Mouse (Mus musculus) kidney, postnatal 10 days (tissue): ENCODE results near the gene Wdr37.

Experiments
- DNase-seq: peaks from one replicate; pipeline ENCODE4 v3.0.0; 2021; ENCODE audit warnings: mixed read lengths

Wdr37 gene

DNA sequence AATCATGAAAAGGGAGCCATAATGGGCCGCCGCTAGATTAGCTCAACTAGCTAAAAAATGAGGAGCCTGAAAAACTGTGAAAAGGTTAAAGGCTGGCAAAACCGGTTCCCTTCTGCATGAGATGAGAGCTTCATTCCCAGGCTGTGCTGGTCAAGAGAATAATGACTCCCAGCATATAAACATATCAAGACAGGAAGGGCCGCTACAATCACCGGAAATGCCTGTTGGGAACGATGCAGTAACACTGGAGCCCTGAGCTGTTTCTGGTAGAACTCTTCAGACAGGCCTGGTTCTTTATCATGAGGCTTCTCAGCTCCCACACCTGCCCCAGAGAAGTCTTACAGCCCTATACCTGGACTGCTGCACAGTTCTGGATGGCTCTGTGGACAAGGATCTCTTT is 31.8 kb downstream of the Wdr37 start:
- DNase-seq = peak; percentile 52

DNA sequence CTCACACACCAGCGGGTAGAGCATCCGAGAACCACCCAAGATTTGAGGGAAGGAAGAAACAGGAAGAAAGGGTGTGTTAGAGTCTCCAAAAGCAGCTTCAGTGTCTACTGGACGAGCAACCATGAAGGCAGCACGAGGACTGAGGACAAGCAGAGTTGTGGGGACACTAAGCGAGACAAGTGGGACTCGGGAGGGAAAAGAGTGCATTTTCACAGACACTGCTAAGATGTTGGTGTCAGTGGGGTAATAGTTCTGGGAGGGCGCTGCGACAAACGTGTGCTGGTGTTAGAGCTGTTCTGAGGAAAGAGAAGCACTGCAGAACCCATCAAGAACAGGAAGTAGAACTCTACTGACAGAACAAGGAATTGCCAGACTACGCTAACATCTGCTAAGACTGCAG is 32.6 kb downstream of the Wdr37 start:
- DNase-seq = no peak

DNA sequence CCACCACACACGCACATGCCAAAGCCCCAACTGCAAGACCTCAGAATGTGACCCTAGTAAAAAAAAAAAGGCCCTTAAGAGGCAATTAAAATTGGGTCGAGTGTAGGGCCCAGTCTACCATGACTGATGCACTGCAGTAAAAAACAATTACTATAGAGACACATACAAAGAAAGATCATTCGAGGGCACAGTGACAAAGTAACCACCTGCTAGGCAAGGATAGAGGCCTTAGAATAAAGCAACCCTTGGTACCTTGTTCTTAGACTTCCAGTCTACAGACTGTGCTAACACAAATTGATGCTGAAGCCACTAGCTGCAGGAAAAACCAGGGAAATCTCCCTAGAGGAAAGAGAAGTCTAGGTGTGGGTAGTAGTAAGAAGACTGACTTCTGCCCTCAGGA is 33.3 kb downstream of the Wdr37 start:
- DNase-seq = no peak

DNA sequence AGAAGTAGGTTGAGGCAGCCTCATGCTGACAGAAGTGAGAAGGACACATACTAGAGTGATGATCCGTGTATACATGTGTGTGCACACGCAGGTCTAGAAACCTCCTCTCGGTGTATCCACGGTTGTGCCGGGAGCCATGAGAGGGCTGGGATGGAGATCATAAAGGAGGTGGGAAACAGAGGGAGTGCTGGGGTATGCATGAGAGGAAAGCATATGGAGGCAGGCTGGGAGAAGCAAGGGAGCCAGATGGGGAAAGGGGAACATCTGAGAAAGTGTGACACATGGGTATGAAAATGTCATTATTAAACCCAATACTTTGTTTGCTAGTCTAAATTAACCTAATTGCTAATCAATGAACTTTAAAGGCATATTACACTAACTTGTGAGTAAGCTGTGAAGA is 37.1 kb downstream of the Wdr37 start:
- no peak for DNase-seq

DNA sequence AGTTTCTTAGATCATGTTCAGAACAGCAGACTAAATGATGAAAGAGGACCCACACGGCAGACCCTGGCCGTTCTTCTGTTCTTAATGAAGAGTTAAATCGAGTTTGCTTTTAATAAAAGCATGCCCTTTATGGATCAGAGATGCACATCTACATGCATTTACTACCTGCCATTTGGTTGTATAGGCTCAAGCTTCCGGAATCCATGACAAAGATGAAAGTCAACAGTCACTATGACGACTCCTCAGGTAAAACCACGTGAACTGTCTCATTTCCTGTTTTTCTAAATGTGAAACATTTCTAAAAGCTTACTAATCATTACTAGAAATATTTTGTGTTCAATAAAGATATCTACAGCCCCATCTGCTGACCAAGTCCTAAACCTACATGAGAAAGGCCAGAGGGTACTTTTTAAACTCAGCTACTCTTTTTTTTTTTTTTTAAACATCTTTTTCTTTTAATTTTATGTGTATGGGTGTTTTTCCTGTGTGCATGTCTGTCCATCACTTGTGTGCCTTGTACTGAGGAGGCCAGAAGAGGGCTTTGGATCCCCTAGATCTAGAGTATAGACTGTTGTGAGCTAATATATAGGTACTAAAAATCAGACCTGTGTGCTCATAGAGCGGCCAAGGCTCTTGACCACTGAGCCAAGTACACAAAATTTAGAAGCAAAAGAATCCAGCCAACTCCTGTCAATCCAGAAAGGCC is 40.0 kb downstream of the Wdr37 start:
- no peak for DNase-seq

DNA sequence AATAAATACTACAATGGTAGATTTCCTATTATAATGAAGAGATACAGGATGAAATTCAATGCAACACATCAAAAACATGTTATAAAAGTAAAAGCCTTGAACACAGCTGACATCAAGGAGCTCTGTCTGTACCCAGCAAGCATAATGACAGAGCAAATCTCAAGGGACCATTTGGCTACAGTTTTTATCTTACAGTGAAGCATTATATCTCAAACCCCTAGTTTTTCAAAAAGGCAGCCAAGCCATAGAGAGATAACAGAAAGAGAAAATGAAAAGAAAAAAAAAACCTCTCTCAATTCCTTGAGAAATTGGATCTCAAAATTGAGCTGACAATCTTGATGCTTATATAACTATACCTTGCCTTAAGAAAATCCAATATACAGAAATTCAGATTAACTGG is 41.0 kb downstream of the Wdr37 start:
- no peak for DNase-seq

DNA sequence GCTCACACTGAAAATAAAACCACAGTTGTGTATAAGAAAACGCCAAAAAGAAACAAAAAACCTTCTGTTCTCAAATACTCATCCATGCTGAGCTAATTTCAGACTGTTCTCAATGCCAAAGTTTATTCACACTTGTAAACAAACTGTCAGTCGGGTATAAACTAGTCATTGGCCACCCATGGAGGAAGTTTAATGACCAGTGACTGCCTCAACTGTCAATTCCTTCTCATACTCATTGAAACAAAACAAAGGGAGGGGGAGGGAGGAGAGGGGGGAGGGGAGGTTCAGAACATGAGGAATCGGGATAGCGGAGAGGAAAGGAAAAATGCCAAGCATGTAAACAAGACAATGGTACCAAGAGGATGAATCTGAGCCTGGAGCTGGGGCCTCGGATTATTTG is 41.9 kb downstream of the Wdr37 start:
- no peak for DNase-seq

DNA sequence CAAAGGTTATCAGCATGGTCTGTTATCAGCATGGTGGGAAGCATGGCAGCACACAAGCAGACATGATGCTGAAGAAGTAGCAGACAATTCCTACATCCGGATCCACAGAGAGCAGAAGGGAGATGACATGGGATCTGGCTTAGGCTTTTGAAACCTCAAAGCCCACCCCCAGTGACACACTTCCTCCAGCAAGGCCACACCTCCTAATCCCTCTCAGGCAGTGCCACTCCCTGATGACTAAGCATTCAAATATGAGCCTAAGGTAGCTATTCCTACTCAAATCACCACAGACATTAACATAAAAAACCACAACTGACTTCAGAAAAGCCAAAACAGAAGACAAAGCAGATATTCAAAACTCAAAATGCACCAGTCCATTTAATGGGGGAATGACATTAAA is 42.8 kb downstream of the Wdr37 start:
- no peak for DNase-seq

DNA sequence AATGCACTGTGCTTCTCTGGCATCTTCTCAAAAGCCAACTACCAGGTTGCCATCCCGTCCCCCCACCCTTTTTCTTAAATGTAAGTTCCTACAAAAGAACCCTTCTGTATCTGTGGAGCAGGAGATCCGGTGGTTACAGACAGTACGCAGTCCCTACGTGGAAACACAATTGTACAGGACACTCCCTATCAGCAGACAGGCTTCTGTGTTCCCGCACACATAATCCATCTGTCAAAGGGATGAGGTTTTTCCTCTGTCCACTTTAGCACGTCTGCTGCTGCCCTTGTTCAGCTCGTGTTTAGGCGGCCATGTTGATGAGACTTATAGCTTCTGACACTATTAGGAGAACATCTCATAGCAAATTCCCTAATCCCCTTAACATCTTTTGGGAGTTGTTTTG is 48.2 kb downstream of the Wdr37 start:
- DNase-seq = no peak

DNA sequence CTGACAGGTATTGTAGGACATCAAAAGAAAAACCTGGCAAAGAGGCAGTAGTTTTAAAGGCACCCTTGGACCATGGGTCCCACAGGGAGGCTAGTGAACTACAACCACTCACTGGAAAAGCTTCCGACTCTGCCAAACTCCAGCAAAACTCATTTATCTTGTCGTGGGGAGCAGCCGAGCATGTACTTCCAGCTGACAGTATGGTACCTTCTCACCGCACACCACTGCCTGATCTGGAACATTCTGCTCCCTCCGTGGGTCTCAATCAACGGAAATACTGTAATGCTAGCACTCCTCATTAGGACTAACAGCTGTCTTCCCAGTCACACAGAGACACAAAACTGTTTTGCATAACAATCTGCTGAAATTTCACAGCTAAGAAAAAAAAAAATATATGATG is 48.6 kb downstream of the Wdr37 start:
- DNase-seq = no peak

DNA sequence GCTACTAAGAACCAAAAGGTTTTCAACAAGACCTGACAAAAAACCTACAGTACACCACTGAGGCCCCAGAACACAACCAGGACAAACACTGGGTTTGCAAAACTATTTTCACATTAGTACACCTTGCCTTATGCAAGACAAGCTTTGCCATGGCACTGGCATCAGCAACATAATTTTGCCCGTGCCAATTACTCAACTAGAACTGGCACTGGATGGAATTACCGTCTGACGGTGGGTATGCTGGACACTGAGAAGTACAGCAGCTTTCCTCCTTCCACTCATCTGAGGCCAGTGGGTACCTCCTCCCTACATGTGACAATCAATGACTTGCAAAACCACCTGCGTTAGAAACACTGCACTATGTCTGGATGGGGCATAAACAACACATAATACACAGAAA is 49.5 kb downstream of the Wdr37 start:
- DNase-seq = no peak

DNA sequence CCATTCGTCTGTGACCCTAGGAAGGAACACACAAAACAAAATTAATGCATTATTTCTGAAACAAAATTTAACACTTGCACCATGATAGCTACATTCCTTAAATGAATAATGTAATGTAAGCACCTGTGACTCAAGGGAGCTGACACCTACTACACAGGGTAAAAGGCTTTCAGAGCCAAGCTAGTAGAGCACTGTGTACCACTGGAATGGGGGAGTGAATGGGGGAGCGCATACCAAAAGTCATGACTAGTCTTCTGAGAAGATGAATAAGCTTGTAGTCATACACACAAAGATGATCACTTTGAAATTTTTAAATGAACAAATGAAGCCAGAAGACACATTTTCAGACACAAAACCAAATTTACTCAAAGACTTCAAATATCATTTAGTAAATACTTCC is 65.8 kb downstream of the Wdr37 start:
- DNase-seq = no peak

DNA sequence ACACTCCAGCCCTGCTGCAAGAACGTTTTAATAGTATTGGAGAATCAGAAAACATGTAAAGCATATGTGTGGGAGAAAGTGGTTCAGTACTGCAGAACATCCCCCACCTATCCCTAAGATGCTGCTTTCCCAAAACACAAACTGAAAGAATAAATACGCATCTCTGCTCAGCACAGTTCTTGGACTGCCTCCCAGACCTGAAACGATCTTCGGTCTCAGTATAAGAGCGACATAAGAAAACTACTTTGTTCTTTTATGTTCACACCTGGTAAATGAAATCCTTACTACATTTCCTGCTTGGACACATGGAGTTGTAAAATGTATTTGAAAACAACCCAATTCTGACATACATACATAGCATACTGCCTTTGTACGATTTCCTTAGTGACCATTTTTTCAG is 71.1 kb downstream of the Wdr37 start:
- no peak for DNase-seq

DNA sequence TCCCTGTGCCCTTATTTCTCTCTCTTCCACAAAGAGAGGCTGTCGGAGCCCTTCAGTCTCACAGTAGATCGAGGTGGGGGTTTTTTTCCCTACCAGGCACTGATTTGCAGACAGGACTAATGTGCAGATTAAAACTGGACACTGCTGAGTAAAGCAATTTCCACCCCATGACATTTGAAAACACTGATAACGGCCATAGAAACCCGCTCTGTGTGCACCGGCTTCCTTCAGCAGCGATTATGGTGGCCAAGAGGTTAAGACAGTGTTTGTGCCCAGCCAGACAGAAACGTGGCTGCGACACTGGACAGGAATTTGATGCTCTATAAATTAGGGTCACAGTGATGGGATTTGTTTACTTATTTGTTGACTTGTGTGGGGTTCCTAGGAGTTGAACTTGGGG is 78.5 kb downstream of the Wdr37 start:
- DNase-seq = no peak

DNA sequence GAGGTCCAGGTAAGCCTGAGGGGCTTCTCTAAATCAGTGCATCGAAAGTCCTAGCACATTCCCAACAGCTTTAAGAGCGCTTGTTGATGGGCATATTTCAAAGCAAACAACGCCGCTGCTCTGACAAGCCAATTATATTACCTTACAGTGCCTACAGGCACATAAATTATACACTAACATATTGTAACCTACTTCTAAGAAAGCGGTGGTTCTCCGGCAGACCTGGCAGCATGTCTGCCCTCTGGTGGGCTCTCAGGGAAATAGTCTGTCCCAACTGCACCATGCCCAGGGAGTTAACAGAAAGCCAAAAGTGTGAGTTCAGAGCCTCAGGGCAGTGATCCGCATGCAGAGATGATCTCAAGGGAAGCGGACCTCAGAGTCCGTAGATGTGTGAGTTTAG is 86.5 kb downstream of the Wdr37 start:
- DNase-seq = peak; percentile 68

DNA sequence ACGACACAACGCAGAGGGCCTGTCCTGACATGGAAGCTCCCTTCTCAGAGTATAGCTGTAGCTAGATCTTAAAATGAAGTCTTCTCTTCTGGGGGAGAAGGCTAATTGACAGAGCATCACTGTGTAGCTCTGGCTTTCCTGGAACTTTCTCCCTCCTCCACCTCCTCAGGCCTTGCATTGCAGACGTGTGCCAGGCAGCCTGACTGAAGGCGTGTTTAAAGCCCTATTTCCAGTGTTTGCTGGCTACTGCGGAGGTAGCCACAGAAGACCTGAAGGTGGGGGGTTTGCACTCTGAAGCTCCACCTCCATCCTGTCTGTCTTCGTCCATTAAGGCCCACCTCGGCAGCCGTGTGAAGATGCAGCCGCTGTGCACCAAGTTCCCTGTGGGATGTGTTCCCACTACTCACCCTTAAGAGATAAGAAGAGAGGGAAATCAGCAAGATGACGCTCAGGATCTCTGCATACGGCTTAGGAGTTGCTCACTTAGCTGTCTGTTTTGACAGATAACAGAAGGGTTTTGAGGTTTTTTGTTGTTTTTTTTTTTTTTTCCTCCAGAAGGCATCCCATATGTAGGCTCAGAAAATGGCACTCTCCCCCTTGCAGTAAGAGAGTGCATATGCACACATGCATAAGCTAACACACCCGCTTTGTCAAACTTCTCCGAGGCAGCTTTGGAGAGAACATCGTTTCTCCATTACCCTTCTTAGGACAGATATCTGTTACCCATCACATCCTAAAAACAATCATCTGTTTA is 87.2 kb downstream of the Wdr37 start:
- no peak for DNase-seq

DNA sequence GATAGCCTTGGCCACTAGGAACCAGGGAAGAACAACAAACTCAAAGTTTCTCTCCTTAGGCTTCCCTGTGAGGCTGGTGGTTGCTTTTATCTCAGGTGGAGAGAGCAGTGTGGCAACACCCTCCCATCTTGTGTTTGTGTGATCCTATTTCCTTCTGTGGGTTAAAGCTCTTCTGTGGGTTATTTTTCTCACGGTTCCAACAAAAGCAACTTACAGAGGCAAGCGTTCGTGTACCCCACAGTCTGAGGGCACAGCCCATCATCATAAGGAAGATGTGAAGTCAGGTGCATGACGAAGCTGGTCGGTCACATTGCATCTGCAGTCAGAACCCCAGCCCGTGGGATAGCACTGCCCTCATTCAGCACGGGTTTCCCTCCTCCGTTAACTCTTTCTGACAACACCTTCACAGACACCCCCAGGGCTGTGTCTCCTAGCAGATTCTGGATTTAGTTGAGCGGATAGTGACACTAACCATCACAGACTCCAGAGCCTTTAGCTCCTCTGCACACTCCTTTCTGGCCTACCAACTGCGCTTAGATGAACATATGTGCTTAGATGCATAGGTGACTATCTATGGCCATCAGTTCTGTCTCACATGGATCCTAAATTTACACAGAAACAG is 87.9 kb downstream of the Wdr37 start:
- no peak for DNase-seq

DNA sequence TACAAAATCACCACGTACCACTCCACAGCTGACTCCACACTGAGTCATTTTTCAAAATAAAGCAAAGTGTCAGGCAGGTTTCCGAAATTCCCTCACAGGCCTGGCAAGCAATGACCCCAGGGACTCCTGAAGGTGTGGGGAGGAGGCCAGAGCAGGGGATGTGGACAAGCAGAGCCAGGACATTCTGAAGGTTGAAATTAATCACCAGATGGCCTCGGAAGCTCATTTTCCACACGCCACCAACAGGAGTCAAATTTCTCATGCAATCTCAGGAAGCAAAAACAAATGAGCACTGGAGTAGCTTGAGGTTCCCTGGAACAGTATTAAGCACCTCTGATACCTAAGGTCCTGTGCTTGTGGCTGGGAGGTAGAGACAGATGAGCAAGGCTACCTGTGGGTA is 89.1 kb downstream of the Wdr37 start:
- no peak for DNase-seq

DNA sequence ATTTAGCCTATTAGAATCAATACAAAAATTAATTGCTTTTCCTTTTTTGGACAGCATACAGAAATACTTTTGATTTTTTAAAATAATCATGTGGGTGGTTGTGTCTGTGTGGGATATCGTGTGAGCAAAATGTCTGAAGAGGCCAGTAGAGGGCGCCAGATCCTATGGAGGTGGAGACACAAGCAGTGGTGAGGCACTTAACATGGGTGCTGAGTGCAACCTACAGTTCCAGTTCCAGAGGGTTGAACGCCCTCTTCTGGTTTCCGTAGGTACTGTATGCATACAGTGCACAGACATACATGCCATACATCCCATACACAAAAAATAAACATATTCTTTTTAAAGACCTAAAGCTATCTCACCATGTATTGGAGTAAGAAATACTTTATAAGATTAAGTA is 91.3 kb downstream of the Wdr37 start:
- peak; percentile 69 for DNase-seq

DNA sequence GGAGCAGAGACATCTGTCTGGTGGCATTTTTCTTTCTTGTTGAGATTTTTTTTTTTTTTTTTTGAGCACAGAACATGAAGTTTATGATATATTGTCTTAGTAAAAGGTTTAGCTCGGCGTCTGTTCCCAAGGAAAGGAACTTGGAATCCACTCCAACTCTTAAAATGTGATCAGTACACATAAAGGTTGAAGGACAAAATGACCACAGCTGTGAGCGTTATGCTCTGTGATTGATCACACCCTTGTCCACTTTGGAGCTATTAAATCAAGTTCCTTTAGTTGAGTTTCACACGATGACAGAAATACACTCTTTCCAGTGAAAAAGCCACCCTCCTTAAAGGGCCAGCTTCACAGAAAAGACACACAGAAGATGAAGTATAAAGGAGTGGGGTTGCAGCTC is 101.1 kb downstream of the Wdr37 start:
- no peak for DNase-seq

DNA sequence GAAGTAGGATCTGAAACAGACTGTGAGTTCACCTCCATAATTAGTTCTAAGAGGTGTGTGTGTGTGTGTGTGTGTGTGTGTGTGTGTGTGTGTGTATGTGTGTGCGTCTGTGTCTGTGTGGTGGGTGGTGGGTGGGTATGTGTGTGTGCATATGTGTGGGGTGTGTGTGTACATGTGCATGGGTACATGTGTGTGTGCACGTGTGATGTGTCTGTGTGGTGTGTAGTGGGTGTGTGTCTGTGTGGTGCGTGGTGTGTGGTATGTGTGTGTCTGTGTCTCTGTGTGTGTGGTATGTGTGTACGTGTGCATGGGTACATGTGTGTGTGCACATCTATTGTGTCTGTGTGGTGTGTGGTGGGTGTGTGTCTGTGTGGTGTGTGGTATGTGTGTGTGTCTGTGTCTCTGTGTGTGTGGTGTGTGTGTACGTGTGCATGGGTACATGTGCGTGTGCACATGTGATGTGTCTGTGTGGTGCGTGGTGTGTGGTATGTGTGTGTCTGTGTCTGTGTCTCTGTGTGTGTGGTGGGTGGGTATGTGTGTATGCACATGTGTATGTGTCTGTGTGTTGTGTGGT is 102.0 kb downstream of the Wdr37 start:
- DNase-seq = no peak

DNA sequence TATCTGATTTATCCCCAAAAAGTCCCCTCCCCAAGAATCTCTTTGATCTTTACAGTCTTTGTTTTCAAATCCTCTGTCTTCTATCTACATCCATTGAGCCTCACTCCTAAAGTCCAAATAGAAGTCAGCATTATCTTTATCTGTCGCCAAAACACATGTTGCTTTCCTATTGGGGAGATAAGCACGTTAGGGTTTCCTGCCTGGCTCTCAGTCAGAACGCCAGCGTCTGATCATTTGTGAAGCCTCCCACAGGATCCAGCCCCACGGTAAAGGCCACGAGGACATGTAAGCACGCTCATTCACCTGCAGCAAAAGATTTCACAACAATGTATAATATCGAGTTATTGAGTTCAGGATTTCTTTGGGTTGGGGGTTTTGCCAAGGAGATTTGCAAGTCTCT is 110.8 kb downstream of the Wdr37 start:
- no peak for DNase-seq
